Mouse (Mus musculus): ENCODE results near the gene Hoxb7. TPM values are rescaled to one million over a fixed set of nuclear protein-coding genes. Genes with fewer than 3 reads are reported as not detected.

The Hoxb7 gene
- total RNA-seq (2022), result not detected

GRCm38 (mm10) chr11:96285771-96286738 lies at the start of gene Hoxb7:
Gene Hoxb7 (plus strand): TSS chr11:96286623.
- DNase-seq (ENCODE audit: low spot score in 2 of 2), result no peak

- DNase-seq (ENCODE audit: low spot score in 2 of 2), result peak in 1 of 2 experiments; percentile 24
These were observed 46.2 kb upstream of the Hoxb7 start for GRCm38 (mm10) chr11:96240211-96240610.

GRCm38 (mm10) chr11:96250901-96251300 lies 35.5 kb upstream of the Hoxb7 start:
- DNase-seq (ENCODE audit: low spot score in 2 of 2), result no peak

- DNase-seq (ENCODE audit: low spot score in 2 of 2), result no peak
These were observed 34.9 kb upstream of the Hoxb7 start for GRCm38 (mm10) chr11:96251480-96252031.

- no peak for DNase-seq (ENCODE audit: low spot score in 2 of 2)
These were observed 33.8 kb upstream of the Hoxb7 start for GRCm38 (mm10) chr11:96252541-96253120.

- no peak for DNase-seq (ENCODE audit: low spot score in 2 of 2)
These were observed 32.2 kb upstream of the Hoxb7 start for GRCm38 (mm10) chr11:96254221-96254620.

GRCm38 (mm10) chr11:96255111-96255995 lies 31.1 kb upstream of the Hoxb7 start:
- no peak for DNase-seq (ENCODE audit: low spot score in 2 of 2)

- DNase-seq (ENCODE audit: low spot score in 2 of 2), result no peak
These were observed 30.4 kb upstream of the Hoxb7 start for GRCm38 (mm10) chr11:96255996-96256445.

GRCm38 (mm10) chr11:96257141-96257540 lies 29.3 kb upstream of the Hoxb7 start:
- no peak for DNase-seq (ENCODE audit: low spot score in 2 of 2)

- DNase-seq (ENCODE audit: low spot score in 2 of 2), result no peak
These were observed 27.4 kb upstream of the Hoxb7 start for GRCm38 (mm10) chr11:96259038-96259437.

GRCm38 (mm10) chr11:96259511-96259910 lies 26.9 kb upstream of the Hoxb7 start:
- no peak for DNase-seq (ENCODE audit: low spot score in 2 of 2)

- no peak for DNase-seq (ENCODE audit: low spot score in 2 of 2)
These were observed 26.0 kb upstream of the Hoxb7 start for GRCm38 (mm10) chr11:96260310-96260970.

- no peak for DNase-seq (ENCODE audit: low spot score in 2 of 2)
These were observed 25.0 kb upstream of the Hoxb7 start for GRCm38 (mm10) chr11:96261323-96261890.

- DNase-seq (ENCODE audit: low spot score in 2 of 2), result no peak
These were observed 24.1 kb upstream of the Hoxb7 start for GRCm38 (mm10) chr11:96262262-96262830.

GRCm38 (mm10) chr11:96263636-96264389 lies 22.6 kb upstream of the Hoxb7 start:
- DNase-seq (ENCODE audit: low spot score in 2 of 2), result no peak

GRCm38 (mm10) chr11:96264390-96265020 lies 21.9 kb upstream of the Hoxb7 start:
- DNase-seq (ENCODE audit: low spot score in 2 of 2), result no peak

GRCm38 (mm10) chr11:96265954-96266353 lies 20.5 kb upstream of the Hoxb7 start:
- DNase-seq (ENCODE audit: low spot score in 2 of 2), result no peak

- no peak for DNase-seq (ENCODE audit: low spot score in 2 of 2)
These were observed 19.2 kb upstream of the Hoxb7 start for GRCm38 (mm10) chr11:96267021-96267920.

Measured in layer of hippocampus, adult 8-10 months (tissue).